Mouse (Mus musculus) midbrain, embryonic 12.5 days (tissue): ENCODE data around the gene Zkscan8. TPM values are rescaled to one million over a fixed set of nuclear protein-coding genes. Genes with fewer than 3 reads are reported as not detected.
A peak's percentile ranks its signal among the peaks of the same experiment; 100 is the strongest.
"Not testable (repeated sequence)": the region's sequence is repeated elsewhere in the genome, so short reads cannot be mapped to it uniquely, and the experiment has no call there.

Source experiments
- ATAC-seq: fragments of 200-750 bp; cut with Nextera tagmentation; 2 replicates; pipeline ENCODE4 v1.8.0; 2017; ENCODE audit warnings: low read depth, moderate TSS enrichment, moderate library complexity; ENCODE audit not compliant: low FRiP score
- H3K27ac ChIP-seq: fragments of 300-500 bp; sonication (generic); replicated peaks from 2 replicates; pipeline ENCODE4 v1.5.1; 2016; ENCODE audit warnings: mild to moderate bottlenecking
- H3K27me3 ChIP-seq: fragments of 300-500 bp; sonication (generic); 2 replicates; pipeline ENCODE4 v1.6.1; 2016; ENCODE audit warnings: mild to moderate bottlenecking
- H3K36me3 ChIP-seq: fragments of 300-500 bp; sonication (generic); 2 replicates; pipeline ENCODE4 v1.6.1; 2016
- H3K4me1 ChIP-seq: fragments of 300-500 bp; sonication (generic); 2 replicates; pipeline ENCODE4 v1.6.1; 2016
- H3K4me2 ChIP-seq: fragments of 300-500 bp; sonication (generic); replicated peaks from 2 replicates; pipeline ENCODE4 v1.6.1; 2016; ENCODE audit warnings: mild to moderate bottlenecking, moderate library complexity
- H3K4me3 ChIP-seq: fragments of 300-500 bp; sonication (generic); 2 replicates; pipeline ENCODE4 v1.5.1; 2016; ENCODE audit warnings: mild to moderate bottlenecking
- H3K9ac ChIP-seq: fragments of 300-500 bp; sonication (generic); replicated peaks from 2 replicates; pipeline ENCODE4 v1.6.1; 2016; ENCODE audit warnings: mild to moderate bottlenecking, moderate library complexity
- H3K9me3 ChIP-seq: fragments of 300-500 bp; sonication (generic); 2 replicates; pipeline ENCODE4 v1.6.1; 2016; ENCODE audit warnings: mild to moderate bottlenecking
- WGBS: fragments of 180-500 bp; shearing (Covaris S2); methylation state at CpG from one replicate; pipeline ENCODE4 v1.1.7; 2016; 5-methylcytosine and 5-hydroxymethylcytosine counted together
- polyA plus RNA-seq: library from polyadenylated mRNA; unstranded; fragments of >200 nt; fragmentation: Nextera tagmentation; extraction: Ambion mirVana; gene quantifications from 2 replicates; pipeline ENCODE4 v1.2.1, GENCODE M21; 2016

The Zkscan8 gene
- polyA plus RNA-seq, 1 experiment from 2014 or later: 9.2 TPM

GRCm38 (mm10) chr13:21478759-21479670 is 51.9 kb downstream of the Zkscan8 start, which contains the start of the genes Zkscan4 and Gm10065:
Zkscan4 (plus strand) TSS chr13:21478907.
Gm10065 (minus strand) TSS chr13:21479441.
- Histone ChIP-seq H3K4me3 (peak within 1 kb of the TSS; percentile 60), H3K9ac (peak within 1 kb of the TSS; percentile 62), H3K4me1 (peaks cover 12% of the 10 kb centered on the region), H3K27ac (peak within 1 kb of the TSS; percentile 56; the same call in 1 of the 2 replicates), H3K4me2 (peak within 1 kb of the TSS; percentile 63)
- H3K27me3 ChIP-seq, H3K9me3 ChIP-seq, H3K36me3 ChIP-seq: not testable (repeated sequence)
- peak; percentile 84 for ATAC-seq
- 3% methylated on average over 31 of the region's 31 CpGs for whole genome bisulfite sequencing

GRCm38 (mm10) chr13:21472427-21472826 is 58.5 kb downstream of the Zkscan8 start:
- Histone ChIP-seq H3K9me3 (no peaks in the 10 kb centered on the region), H3K4me2 (no peak overlapping the region), H3K4me1 (no peaks in the 10 kb centered on the region; the same call in 1 of the 2 replicates), H3K9ac (no peak overlapping the region), H3K4me3 (no peak overlapping the region), H3K27me3 (peaks cover 11% of the 10 kb centered on the region), H3K36me3 (no peaks in the 10 kb centered on the region), H3K27ac (no peak overlapping the region)
- no peak for ATAC-seq
- 25% methylated on average over 4 of the region's 4 CpGs for WGBS

- Histone ChIP-seq H3K9me3 (no peaks in the 10 kb centered on the region), H3K36me3 (no peaks in the 10 kb centered on the region), H3K9ac (no peak overlapping the region), H3K4me1 (no peaks in the 10 kb centered on the region; the same call in 1 of the 2 replicates), H3K27ac (no peak overlapping the region), H3K27me3 (peaks cover 25% of the 10 kb centered on the region), H3K4me3 (no peak overlapping the region), H3K4me2 (peak overlapping the region; percentile 83)
- no peak for ATAC-seq
- 12% methylated on average over 9 of the region's 9 CpGs for whole genome bisulfite sequencing
Observed at GRCm38 (mm10) chr13:21469097-21469496, 61.8 kb downstream of the Zkscan8 start.

GRCm38 (mm10) chr13:21468061-21469019 is 62.6 kb downstream of the Zkscan8 start, which contains the start of gene Nkapl:
Nkapl (minus strand) TSS chr13:21468509.
- H3K9ac ChIP-seq: peak within 1 kb of the TSS; percentile 67
- peak; percentile 99 for ATAC-seq
- no peaks in the 10 kb centered on the region; the same call in 1 of the 2 replicates for H3K4me1 ChIP-seq
- H3K9me3 ChIP-seq: no peaks in the 10 kb centered on the region
- H3K27me3 ChIP-seq: peaks cover 25% of the 10 kb centered on the region
- H3K4me2 ChIP-seq: peak within 1 kb of the TSS; percentile 83
- peak within 1 kb of the TSS; percentile 66 for H3K27ac ChIP-seq
- H3K36me3 ChIP-seq: no peaks in the 10 kb centered on the region
- H3K4me3 ChIP-seq: peak within 1 kb of the TSS; percentile 55
- 1% methylated on average over 54 of the region's 54 CpGs for WGBS

GRCm38 (mm10) chr13:21467336-21467735 is 63.6 kb downstream of the Zkscan8 start:
- Histone ChIP-seq H3K27ac (no peak overlapping the region), H3K9me3 (no peaks in the 10 kb centered on the region), H3K36me3 (no peaks in the 10 kb centered on the region), H3K4me3 (no peak overlapping the region), H3K4me1 (no peaks in the 10 kb centered on the region; the same call in 1 of the 2 replicates), H3K9ac (no peak overlapping the region), H3K27me3 (peaks cover 25% of the 10 kb centered on the region), H3K4me2 (no peak overlapping the region)
- no peak for ATAC-seq
- 84% methylated on average over 10 of the region's 10 CpGs for WGBS

Other genes starting within 250 kb of the Zkscan8 start
- gene Gpx5, start 238.4 kb downstream of the Zkscan8 start, polyA plus RNA-seq: not detected in 2 replicates
- gene Gpx6, start 219.0 kb downstream of the Zkscan8 start, polyA plus RNA-seq: not detected in 2 replicates
- gene Olfr1367, start 184.2 kb downstream of the Zkscan8 start, polyA plus RNA-seq: not detected in 2 replicates
- 20.3 and 20.7 TPM in 2 replicates for gene Zscan12, start 168.3 kb downstream of the Zkscan8 start, polyA plus RNA-seq
- 99.0 and 100 TPM in 2 replicates for gene Zkscan3, start 128.4 kb downstream of the Zkscan8 start, polyA plus RNA-seq
- gene Pgbd1, start 90.1 kb downstream of the Zkscan8 start, polyA plus RNA-seq: 5.1 and 6.8 TPM in 2 replicates
- gene Zscan26, start 77.4 kb downstream of the Zkscan8 start, polyA plus RNA-seq: 24.4 and 24.6 TPM in 2 replicates
- gene Nkapl, start 62.6 kb downstream of the Zkscan8 start, polyA plus RNA-seq: 2.5 and 2.9 TPM in 2 replicates
- gene Zkscan4, start 52.2 kb downstream of the Zkscan8 start, polyA plus RNA-seq: 6.8 and 7.4 TPM in 2 replicates
- not detected in 2 replicates for gene Gm10065, start 51.7 kb downstream of the Zkscan8 start, polyA plus RNA-seq
- 0.30 and 0.47 TPM in 2 replicates for gene AK157302, start 35.9 kb downstream of the Zkscan8 start, polyA plus RNA-seq
- 3.2 and 4.4 TPM in 2 replicates for gene Gm11273, start 29.7 kb downstream of the Zkscan8 start, polyA plus RNA-seq
- gene Olfr1366, start 11.7 kb upstream of the Zkscan8 start, polyA plus RNA-seq: 0.21 and 0.22 TPM in 2 replicates
- gene Olfr1535, start 28.8 kb upstream of the Zkscan8 start, polyA plus RNA-seq: not detected in 2 replicates
- not detected in 2 replicates for gene Olfr1364, start 50.6 kb upstream of the Zkscan8 start, polyA plus RNA-seq
- not detected in 2 replicates for gene Olfr1362, start 82.9 kb upstream of the Zkscan8 start, polyA plus RNA-seq
- not detected in 2 replicates for gene Olfr11, start 111.4 kb upstream of the Zkscan8 start, polyA plus RNA-seq
- gene Olfr1361, start 132.3 kb upstream of the Zkscan8 start, polyA plus RNA-seq: not detected in 2 replicates
- gene Olfr1360, start 146.3 kb upstream of the Zkscan8 start, polyA plus RNA-seq: not detected in 2 replicates
- gene Olfr1359, start 167.0 kb upstream of the Zkscan8 start, polyA plus RNA-seq: not detected in 2 replicates
- 2.2 and 3.1 TPM in 2 replicates for gene Hist1h2bl, start 185.0 kb upstream of the Zkscan8 start, polyA plus RNA-seq
- gene Hist1h2ai, start 185.3 kb upstream of the Zkscan8 start, polyA plus RNA-seq: 21.4 and 30.7 TPM in 2 replicates
- 6.0 and 10.1 TPM in 2 replicates for gene Hist1h3h, start 186.5 kb upstream of the Zkscan8 start, polyA plus RNA-seq
- 5.8 TPM in 2 replicates for gene Hist1h2bm, start 190.9 kb upstream of the Zkscan8 start, polyA plus RNA-seq
- 0.97 and 1.4 TPM in 2 replicates for gene Hist1h4j, start 203.9 kb upstream of the Zkscan8 start, polyA plus RNA-seq
- 2.9 and 3.5 TPM in 2 replicates for gene Hist1h4k, start 219.4 kb upstream of the Zkscan8 start, polyA plus RNA-seq
- 26.9 and 43.2 TPM in 2 replicates for gene Hist1h2ak, start 222.7 kb upstream of the Zkscan8 start, polyA plus RNA-seq
- gene Hist1h2bn, start 223.0 kb upstream of the Zkscan8 start, polyA plus RNA-seq: 3.9 and 6.3 TPM in 2 replicates
- 30.4 and 37.6 TPM in 2 replicates for gene Hist1h1b, start 249.5 kb upstream of the Zkscan8 start, polyA plus RNA-seq